Mouse (Mus musculus): ENCODE data around the gene Foxn3. TPM values are rescaled to one million over a fixed set of nuclear protein-coding genes. Genes with fewer than 3 reads are reported as not detected.

Gene Foxn3
- polyA plus RNA-seq, 1 experiment, result 37.8 TPM

DNA sequence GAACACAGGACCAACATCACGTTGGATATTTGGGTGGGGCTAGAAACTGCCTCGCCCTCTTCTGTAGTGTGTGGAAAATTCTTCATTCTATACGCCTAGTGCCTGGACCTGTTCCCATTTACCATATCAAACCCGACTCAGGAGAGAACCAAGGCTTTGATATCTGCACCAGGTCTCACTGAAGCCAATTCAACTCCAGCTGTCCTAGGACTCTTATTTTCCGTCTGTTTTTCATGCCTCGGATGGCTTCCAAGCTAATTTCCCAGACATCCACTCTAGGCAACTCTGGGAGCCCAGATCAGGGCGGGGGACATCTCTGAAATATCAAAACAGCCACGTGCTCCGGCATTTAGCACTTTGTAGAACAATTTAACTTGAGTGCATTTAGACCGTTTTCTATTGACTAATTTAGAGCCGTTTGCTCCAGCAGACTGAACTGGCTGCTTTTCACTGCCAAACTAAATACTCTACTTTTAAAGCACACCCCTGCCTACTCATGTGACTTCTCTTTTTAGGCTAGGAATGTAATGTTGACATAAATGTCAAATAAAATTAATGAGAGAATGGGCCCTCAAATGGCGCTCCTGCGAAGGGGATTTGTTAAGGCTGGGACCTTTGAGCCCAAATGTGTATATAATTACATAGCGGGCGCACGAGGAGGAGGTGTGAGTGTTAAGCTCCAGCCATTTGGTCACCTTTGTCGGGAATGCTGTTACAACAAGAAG is 33.5 kb downstream of the Foxn3 start:
- H3K4me1 ChIP-seq (ENCODE audit: control insufficient read depth, insufficient read depth, insufficient read length), result peaks cover 5% of the 10 kb centered on the region; the same call in 1 of the 2 replicates
- H3K36me3 ChIP-seq (ENCODE audit: control insufficient read depth, insufficient read depth, low read length), result peaks cover 4% of the 10 kb centered on the region; the same call in 1 of the 2 replicates
- TF ChIP-seq POLR2A (IDR thresholded peaks at IDR 0.05; ENCODE audit: low read depth, low read length) (no peak), CTCF (IDR thresholded peaks at IDR 0.05; ENCODE audit: extremely low read depth, insufficient read depth, insufficient read length, insufficient replicate concordance) (no peak)
- 77% methylated on average over 17 of the region's 17 CpGs for WGBS
- no peaks in the 10 kb centered on the region for H3K27me3 ChIP-seq (ENCODE audit: control insufficient read depth, insufficient read depth, low read length)
- no peak overlapping the region for H3K27ac ChIP-seq (ENCODE audit: insufficient read depth, low read length)
- H3K4me3 ChIP-seq (ENCODE audit: extremely low read depth, insufficient read depth, insufficient read length), result no peak overlapping the region
- DNase-seq (ENCODE audit: low read depth in 1 of 2, low spot score in 2 of 2), result no peak

- DNase-seq (ENCODE audit: low read depth in 1 of 2, low spot score in 2 of 2), result no peak
- Histone ChIP-seq H3K36me3 (ENCODE audit: control insufficient read depth, insufficient read depth, low read length) (peaks cover 2% of the 10 kb centered on the region; the same call in 1 of the 2 replicates), H3K4me1 (ENCODE audit: control insufficient read depth, insufficient read depth, insufficient read length) (peaks cover 5% of the 10 kb centered on the region; the same call in 1 of the 2 replicates), H3K27ac (ENCODE audit: insufficient read depth, low read length) (no peak overlapping the region), H3K27me3 (ENCODE audit: control insufficient read depth, insufficient read depth, low read length) (no peaks in the 10 kb centered on the region), H3K4me3 (ENCODE audit: extremely low read depth, insufficient read depth, insufficient read length) (no peak overlapping the region)
- WGBS, result 90% methylated on average over 5 of the region's 5 CpGs
- TF ChIP-seq POLR2A (IDR thresholded peaks at IDR 0.05; ENCODE audit: low read depth, low read length), result no peak
- no peak for TF ChIP-seq CTCF (IDR thresholded peaks at IDR 0.05; ENCODE audit: extremely low read depth, insufficient read depth, insufficient read length, insufficient replicate concordance)
Measured at GRCm38 (mm10) chr12:99528958-99529357, 34.4 kb downstream of the Foxn3 start.

GRCm38 (mm10) chr12:99527452-99527851 is 35.9 kb downstream of the Foxn3 start:
- TF ChIP-seq CTCF (IDR thresholded peaks at IDR 0.05; ENCODE audit: extremely low read depth, insufficient read depth, insufficient read length, insufficient replicate concordance) (no peak), POLR2A (IDR thresholded peaks at IDR 0.05; ENCODE audit: low read depth, low read length) (no peak)
- Histone ChIP-seq H3K27ac (ENCODE audit: insufficient read depth, low read length) (no peak overlapping the region), H3K4me1 (ENCODE audit: control insufficient read depth, insufficient read depth, insufficient read length) (peaks cover 7% of the 10 kb centered on the region; the same call in 1 of the 2 replicates), H3K4me3 (ENCODE audit: extremely low read depth, insufficient read depth, insufficient read length) (no peak overlapping the region), H3K36me3 (ENCODE audit: control insufficient read depth, insufficient read depth, low read length) (no peaks in the 10 kb centered on the region), H3K27me3 (ENCODE audit: control insufficient read depth, insufficient read depth, low read length) (no peaks in the 10 kb centered on the region)
- WGBS, result 89% methylated on average over 6 of the region's 6 CpGs
- DNase-seq (ENCODE audit: low read depth in 1 of 2, low spot score in 2 of 2), result no peak

- 64% methylated on average over 9 of the region's 9 CpGs for WGBS
- Histone ChIP-seq H3K27ac (ENCODE audit: insufficient read depth, low read length) (no peak overlapping the region), H3K4me3 (ENCODE audit: extremely low read depth, insufficient read depth, insufficient read length) (no peak overlapping the region), H3K27me3 (ENCODE audit: control insufficient read depth, insufficient read depth, low read length) (no peaks in the 10 kb centered on the region), H3K36me3 (ENCODE audit: control insufficient read depth, insufficient read depth, low read length) (no peaks in the 10 kb centered on the region), H3K4me1 (ENCODE audit: control insufficient read depth, insufficient read depth, insufficient read length) (peaks cover 7% of the 10 kb centered on the region; the same call in 1 of the 2 replicates)
- TF ChIP-seq CTCF (IDR thresholded peaks at IDR 0.05; ENCODE audit: extremely low read depth, insufficient read depth, insufficient read length, insufficient replicate concordance) (no peak), POLR2A (IDR thresholded peaks at IDR 0.05; ENCODE audit: low read depth, low read length) (no peak)
- DNase-seq (ENCODE audit: low read depth in 1 of 2, low spot score in 2 of 2), result no peak
Measured at GRCm38 (mm10) chr12:99526571-99527140, 36.7 kb downstream of the Foxn3 start.

- Histone ChIP-seq H3K27ac (ENCODE audit: insufficient read depth, low read length) (no peak overlapping the region), H3K36me3 (ENCODE audit: control insufficient read depth, insufficient read depth, low read length) (peaks cover 5% of the 10 kb centered on the region), H3K27me3 (ENCODE audit: control insufficient read depth, insufficient read depth, low read length) (no peaks in the 10 kb centered on the region), H3K4me3 (ENCODE audit: extremely low read depth, insufficient read depth, insufficient read length) (no peak overlapping the region), H3K4me1 (ENCODE audit: control insufficient read depth, insufficient read depth, insufficient read length) (peaks cover 7% of the 10 kb centered on the region; the same call in 1 of the 2 replicates)
- TF ChIP-seq POLR2A (IDR thresholded peaks at IDR 0.05; ENCODE audit: low read depth, low read length) (no peak), CTCF (IDR thresholded peaks at IDR 0.05; ENCODE audit: extremely low read depth, insufficient read depth, insufficient read length, insufficient replicate concordance) (no peak)
- 82% methylated on average over 2 of the region's 2 CpGs for WGBS
- DNase-seq (ENCODE audit: low read depth in 1 of 2, low spot score in 2 of 2), result no peak
Measured at GRCm38 (mm10) chr12:99522882-99523281, 40.5 kb downstream of the Foxn3 start.

DNA sequence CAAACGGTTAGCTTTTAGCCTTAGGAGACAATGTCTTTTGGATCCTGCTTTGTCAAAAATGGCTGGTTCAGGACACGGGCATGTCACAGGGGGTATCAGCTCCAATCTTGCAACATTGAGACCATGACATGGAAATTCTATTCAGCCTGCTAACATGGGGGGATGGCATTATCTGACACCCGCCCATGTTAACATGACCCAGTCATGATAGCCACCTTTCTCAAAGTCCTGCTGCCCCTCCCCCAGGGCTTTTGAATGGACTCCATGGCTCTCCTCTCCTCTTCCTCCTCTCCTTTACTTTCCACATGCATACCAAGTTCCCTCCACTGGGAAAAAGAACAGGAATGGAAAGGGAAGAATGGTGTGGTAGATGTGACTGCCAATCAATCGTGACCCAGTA is 43.5 kb downstream of the Foxn3 start:
- no peak overlapping the region for H3K4me3 ChIP-seq (ENCODE audit: extremely low read depth, insufficient read depth, insufficient read length)

More for the DNA sequence above, 43.5 kb downstream of the Foxn3 start:
- no peaks in the 10 kb centered on the region for H3K27me3 ChIP-seq (ENCODE audit: control insufficient read depth, insufficient read depth, low read length)
- no peak overlapping the region for H3K27ac ChIP-seq (ENCODE audit: insufficient read depth, low read length)
- 93% methylated on average over 4 of the region's 4 CpGs for WGBS
- peaks cover 5% of the 10 kb centered on the region for H3K36me3 ChIP-seq (ENCODE audit: control insufficient read depth, insufficient read depth, low read length)
- 0 out of 2 replicates have a peak, but pooled peaks cover 2% of the 10 kb centered on the region for H3K4me1 ChIP-seq (ENCODE audit: control insufficient read depth, insufficient read depth, insufficient read length)
- no peak for DNase-seq (ENCODE audit: low read depth in 1 of 2, low spot score in 2 of 2)
- TF ChIP-seq POLR2A (IDR thresholded peaks at IDR 0.05; ENCODE audit: low read depth, low read length) (no peak), CTCF (IDR thresholded peaks at IDR 0.05; ENCODE audit: extremely low read depth, insufficient read depth, insufficient read length, insufficient replicate concordance) (no peak)

Measured in spleen, adult 2 months (tissue).